Mouse (Mus musculus): ENCODE data around the gene Hnrnpul1. TPM values are rescaled to one million over a fixed set of nuclear protein-coding genes. Genes with fewer than 3 reads are reported as not detected.
"Not testable (repeated sequence)": the region's sequence is repeated elsewhere in the genome, so short reads cannot be mapped to it uniquely, and the experiment has no call there.

The Hnrnpul1 gene
- 10 to 100 TPM; 65.8 to 82.6 (median 71.5) TPM for total RNA-seq (2022)

DNA sequence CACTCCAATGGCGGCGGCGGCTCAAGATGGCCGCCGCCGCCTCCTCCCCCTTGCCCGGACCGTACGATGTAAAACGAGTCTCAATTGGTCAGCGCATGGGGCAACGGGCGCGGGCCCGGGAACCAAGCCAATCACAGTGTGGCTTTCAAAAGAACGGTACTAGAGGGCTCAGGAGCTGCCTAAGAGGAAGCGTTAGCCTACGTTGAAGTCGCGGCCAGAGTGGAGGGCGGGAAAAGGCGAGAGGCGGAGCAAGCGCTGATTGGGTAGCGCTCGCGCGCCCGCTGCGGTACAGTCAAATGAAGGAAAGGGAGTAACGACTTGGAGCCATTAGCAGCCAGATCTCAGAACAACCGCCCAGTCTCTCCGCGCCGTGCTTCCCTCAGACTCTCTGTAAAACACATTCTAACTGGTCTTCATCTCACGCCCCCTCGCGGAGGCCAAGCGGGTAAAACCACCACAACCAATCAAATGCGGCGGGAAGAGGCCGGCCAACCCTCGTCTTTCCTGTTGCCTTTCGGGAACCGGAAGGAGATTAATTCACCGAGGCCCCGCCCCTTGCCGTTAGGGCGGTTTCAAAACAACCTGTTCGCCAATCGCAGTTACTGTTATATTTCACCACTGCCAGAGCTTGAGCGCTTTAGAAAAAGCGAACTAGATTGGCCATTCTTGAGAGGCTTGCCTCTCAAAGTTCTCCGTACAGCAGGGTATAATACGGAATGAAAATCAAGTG, at the start of gene Hnrnpul1:
Hnrnpul1 (minus strand) TSS at position 20 of the 730 bp plus-strand sequence.
- DNase-seq (ENCODE audit: low spot score) = peak; percentile 100

DNA sequence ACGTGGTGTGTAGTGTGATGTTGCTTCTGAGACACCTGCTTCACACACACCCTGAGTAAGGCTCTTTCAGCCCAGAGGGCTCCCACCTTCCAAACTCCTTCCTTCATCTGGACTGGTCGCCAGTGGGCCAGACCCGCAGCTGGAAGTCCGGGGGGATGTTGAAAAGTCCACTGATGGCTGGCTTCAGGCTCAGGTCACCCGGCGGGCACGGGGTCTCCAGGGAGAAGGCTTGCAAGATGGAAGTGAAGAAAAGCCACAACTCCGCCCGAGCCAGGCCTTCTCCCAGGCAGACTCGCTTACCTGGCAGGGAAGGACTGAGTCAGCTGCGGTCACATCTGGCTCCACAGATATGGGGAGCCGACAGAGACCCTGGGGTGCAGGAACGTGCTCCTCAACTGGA, 48.9 kb upstream of the Hnrnpul1 start:
- no peak for DNase-seq (ENCODE audit: low spot score)

DNA sequence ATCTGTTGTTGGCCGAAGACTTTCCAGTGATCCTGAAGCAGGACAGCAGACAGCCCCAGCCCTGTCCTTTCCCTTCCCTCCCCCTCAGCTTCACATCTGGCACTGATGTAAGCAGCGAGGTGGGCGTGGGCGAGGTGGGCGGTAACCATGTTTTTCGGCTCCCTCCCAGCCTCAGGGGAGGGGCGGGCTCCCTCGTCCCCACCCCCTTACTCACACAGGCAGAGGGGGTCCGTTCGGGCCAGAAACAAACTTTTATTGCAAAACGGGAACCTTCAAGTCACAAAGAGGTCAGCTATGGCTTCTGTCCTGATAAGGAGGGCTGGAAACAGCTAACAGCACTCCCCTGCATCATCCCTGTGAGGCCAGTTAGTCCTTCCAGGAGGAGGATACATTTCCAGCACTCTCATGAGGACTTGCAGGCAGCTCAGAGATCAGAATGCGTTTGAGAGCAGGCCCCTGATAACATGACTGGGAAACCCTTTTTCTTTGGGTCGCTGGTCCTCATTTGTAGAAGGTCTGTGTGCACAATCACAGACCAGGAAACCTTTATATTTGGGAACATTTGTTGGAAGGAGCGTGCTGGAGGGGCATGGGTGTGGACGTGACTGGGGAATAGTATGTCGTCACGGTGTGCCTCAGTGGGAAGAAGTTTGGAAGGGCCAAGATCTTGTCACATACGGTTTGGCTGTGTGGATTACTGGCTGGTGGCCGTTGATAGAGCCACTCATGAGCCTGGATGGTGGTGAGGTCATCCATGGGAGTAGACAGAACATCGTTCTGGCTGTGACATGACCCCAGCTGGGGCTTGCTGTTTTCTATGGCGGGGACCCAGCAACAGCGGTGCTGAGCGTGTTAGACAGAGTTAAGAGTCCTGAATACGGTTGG, 47.9 kb upstream of the Hnrnpul1 start:
- DNase-seq (ENCODE audit: low spot score) = peak; percentile 88

DNA sequence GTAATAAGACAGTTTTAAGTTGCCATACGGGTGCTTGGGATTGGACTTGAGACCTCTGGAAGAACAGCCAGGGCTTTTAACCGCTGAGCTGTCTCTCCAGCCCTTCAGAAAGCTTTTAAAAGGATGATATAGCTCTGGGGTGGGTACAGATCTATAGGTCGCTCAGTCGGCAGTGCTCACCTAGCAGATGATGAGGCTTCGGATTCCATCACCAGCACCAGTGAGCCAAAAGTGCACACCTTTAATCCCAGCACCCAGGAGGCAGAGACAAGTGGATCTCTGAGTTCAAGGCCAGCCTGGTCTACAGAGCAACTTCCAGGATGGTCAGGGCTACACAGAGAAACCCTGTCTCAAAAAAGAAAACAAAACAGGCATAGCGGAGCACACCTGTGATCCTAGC, 46.5 kb upstream of the Hnrnpul1 start:
- no peak for DNase-seq (ENCODE audit: low spot score)

DNA sequence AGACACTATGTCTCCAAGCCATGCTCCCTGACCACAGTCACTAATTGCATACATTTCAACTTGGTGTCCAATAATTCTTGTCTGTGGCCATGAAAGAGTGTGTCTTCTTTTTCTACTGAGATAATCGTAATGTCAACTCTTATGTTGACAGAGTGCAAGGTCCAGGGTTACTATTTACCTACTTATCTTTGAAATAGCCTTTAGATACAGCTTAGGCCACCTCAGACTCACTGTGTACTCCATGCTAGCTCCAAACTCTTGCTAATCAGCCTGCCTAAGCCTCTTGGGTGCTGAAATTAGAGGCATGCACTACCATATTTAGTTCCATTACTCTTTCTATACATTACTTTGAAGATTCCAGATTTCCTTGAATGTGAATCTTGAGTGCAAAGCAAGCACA, 44.8 kb upstream of the Hnrnpul1 start:
- no peak for DNase-seq (ENCODE audit: low spot score)

DNA sequence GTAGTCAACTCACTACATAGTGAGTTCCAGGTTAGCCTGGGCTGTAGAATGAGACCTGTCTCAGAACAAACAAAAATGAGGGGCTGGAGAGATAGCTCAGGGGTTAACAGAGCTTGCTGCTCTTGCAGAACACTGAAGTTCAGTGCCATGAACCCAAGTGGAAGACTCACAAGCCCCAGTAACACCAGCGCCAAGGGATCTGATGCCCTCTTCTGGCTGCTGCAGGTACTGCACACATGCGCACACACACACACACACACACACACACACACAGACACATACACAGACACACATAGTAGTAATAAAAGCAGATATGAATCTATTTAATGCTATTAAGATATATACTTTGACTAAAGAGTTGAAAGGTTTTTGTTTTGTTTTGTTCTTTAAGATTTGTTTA, 44.0 kb upstream of the Hnrnpul1 start:
- DNase-seq (ENCODE audit: low spot score) = no peak

DNA sequence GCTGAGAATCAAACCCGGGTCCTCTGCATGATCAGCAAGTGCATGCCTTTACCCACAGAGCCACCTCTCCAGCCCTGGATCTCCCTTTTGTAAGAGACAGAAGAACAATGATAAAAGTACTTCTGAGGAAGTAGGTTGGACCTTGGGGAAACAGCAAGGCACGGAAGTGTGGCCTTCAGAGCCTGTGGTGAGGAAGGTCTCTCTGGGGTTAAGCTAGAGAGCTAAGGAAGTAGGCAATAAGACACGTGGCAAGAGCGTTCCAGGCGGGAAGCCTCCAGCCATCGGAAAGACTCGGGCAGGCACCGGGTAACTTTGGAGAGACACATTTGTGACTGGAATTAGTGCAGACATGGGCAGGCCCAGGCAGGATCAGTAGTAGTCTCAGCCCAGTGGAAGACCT, 40.2 kb upstream of the Hnrnpul1 start:
- no peak for DNase-seq (ENCODE audit: low spot score)

DNA sequence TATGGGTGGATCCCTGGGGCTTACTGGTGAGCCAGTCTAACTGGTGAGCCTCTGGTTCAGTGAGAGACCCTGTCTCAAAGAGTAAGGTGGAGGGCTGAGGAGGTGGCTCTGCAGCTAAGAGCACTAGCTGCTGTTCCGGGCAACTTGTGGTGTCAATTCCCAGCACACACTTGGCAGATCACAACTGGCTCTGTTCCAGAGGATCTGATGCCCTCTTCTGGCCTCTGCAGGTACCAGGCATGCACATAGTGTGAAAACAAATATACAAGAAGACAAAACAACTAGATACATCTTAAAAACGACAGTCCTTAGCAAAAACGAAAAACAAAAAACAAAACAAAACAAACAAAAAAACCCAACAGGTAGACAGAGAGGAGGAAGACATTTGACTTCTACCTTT, 39.1 kb upstream of the Hnrnpul1 start:
- no peak for DNase-seq (ENCODE audit: low spot score)

DNA sequence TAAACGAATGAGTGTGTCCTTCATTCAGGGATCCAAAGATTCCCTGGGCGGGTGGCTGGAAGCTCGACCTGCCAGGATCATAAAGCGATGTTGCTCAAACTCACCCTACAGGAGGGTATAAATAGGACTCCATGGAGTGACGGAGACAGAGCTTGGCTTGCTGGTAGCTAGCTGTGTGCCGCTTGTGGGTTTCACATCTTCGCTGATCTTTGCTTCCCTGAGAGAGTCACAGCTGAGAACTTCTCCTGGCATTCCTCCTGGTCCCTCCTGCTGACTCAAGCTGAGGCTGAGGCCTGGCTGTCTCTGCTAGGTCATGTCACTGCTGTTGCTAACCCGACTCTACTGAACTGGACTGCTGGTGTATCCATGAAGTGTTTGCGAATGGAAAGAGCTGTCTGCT, 38.4 kb upstream of the Hnrnpul1 start:
- DNase-seq (ENCODE audit: low spot score) = not testable (repeated sequence)

DNA sequence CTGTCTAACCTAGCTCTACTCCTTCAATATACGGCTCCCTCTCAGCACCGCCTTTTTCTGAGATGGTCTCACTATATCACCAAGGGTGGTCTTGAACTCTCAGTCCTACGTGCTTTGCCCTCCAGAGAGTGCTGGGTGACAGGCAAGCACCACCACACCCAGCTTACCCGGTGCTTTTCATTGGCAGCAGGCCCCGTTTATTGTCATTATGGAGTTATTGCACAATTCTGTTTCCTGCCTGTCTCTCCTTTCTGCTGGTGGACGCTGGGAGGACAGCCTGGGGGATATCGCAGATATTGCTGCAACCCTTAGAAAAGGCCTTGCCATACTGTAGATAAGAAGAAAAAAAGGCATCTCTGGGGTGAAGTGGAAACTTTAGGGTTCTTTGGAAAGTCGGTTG, 36.1 kb upstream of the Hnrnpul1 start:
- DNase-seq (ENCODE audit: low spot score) = peak; percentile 54

DNA sequence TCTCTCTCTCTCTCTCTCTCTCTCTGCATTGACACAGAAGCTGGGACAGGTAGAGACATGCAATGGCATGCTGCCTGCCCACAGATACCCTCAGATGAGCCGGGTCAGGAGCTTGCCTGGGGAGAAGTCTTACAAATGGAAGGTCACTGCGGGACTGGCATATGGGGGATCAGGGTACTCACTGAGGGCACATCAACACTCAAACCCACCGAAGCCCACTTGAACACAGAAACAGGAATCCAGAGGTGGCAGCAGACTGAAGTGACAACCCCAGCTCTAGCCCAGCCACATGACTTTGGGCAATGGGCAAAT, 34.5 kb upstream of the Hnrnpul1 start:
- DNase-seq (ENCODE audit: low spot score) = no peak

DNA sequence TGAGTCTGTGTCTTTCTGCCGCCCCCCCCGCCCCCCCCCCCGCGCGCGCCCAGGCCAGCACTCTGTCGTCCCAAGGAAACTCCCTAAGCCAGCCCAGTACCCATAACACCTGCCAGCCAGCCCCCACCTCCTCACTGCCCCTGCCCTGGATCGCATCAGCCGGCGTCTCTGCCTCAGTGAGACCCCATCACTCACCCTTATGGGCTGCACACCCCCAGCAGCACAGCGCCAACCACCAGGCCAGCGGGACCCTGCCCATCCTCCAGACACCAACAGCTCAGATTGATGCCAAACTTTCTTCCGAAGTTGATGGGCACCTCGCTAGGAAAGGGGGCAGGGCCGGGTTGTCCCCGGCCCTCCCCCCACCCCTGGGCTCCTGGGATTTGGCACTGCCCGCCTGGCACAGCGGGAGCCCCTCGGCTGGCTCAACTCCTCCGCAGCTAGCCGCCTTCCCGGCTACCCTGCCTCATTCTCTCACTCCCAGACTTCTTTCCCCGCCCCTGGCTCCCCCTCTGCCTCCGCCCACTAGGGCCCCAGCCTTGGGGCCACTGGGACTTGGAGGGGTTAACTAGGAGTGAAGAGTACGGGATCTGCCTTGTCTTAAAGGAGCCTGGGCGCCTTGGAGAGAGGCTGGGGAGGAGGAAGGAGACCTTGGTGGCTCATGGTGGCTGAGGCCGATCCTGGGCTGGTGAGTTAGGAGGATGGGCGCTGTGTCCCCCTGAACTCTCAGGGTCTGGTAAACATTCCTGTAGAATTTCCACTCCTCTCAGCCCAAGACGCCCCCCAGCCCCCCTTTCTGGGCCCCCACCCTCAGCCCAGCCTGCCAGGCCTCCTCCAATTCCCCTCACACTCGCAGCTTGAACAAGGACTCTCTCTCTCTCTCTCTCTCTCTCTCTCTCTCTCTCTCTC, 33.9 kb upstream of the Hnrnpul1 start, which contains the start of gene Axl:
Axl (minus strand) TSS at position 486 of the 909 bp plus-strand sequence.
- peak; percentile 82 for DNase-seq (ENCODE audit: low spot score)

DNA sequence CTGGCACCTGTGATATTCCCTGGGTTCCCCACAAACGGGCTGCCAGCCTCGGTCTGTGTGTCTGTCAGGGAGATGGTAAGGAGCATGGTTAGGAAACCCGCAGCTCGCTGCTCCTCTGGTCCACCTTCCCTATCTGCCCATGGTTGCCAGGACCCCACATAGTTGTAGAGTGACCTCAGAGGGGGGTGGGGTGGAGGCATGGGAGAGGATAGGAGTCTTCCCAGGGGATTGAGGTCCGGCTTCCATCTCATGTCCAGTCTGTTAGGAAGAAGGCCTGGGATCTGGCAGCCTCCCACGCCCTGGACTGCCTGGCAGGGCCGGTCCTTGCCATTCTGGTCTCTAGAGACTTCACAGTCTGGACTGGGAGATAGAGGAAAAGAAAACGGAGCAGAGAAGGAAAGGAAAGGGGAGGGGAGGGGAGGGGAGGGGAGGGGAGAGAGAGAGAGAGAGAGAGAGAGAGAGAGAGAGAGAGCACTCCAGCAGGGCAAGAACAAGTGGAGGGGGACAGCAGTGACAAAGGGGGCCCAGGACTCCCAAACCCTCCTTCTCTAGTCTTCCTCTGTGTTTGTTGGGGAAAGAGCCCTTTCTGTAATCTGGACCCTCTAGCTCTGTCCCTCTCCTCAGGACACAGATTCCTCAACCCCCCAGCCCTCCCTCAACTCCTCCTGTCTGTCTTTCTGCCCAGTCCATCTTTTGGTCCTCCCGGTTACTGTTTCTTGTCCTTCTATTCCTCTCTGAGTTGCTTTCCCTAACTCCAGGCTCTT, 33.1 kb upstream of the Hnrnpul1 start:
- DNase-seq (ENCODE audit: low spot score) = no peak

DNA sequence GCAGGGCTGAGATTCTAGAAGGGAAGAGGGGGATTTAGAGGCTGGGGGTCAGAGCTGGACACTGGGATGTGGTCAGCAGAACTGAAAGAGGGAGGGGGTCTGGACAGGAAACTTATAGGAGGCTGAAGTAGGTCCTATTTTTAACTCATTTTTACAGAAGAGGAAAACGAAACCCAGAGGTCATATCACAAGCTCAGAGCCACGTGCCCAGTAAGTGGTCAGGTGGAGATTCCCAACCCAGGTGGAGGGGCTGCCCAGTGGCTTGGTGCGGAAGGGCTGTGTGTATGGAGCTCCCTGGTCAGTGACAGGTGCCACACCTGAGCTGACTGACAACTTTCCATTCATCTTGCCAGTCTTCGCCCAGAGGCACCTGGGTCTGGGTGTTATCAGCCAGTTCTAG, 32.4 kb upstream of the Hnrnpul1 start:
- no peak for DNase-seq (ENCODE audit: low spot score)

DNA sequence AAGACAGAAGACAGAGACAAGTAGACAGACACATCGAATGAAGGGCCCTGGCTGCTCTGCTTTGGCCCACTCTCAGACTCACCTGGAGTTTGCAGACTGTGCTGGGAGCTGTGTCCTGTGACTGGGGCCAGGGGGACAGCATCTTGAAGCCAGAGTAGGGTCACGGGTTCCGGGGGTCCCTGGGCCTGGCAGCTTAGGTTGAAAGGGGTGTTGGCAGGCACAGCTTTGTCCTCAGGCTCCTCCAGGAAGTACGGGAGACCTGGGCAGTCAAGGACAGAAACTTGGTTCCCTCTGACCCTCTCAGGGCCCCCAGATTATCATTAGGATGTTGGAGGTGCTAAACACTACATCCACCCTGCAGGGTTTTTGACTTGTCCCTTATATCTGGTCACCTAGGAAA, 31.2 kb upstream of the Hnrnpul1 start:
- DNase-seq (ENCODE audit: low spot score) = no peak

DNA sequence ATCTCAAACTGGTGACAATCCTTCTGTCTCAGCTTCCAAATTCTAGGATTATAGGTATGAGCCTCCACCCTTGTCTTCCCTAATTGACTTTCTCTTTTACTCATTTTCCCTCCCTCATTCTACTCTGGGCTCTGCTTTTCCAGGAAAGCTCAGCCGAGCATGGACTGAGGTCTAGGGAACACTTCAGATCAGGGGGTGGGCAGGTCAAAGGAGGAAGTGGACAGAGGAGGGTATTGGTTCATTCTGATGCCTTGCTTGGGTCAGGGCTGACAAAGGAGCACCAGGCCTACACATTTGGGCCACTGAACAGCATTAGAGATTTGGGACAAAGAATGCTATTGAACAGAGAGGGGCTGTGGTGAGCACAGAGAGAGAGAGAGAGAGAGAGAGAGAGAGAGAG, 30.3 kb upstream of the Hnrnpul1 start:
- DNase-seq (ENCODE audit: low spot score) = no peak

DNA sequence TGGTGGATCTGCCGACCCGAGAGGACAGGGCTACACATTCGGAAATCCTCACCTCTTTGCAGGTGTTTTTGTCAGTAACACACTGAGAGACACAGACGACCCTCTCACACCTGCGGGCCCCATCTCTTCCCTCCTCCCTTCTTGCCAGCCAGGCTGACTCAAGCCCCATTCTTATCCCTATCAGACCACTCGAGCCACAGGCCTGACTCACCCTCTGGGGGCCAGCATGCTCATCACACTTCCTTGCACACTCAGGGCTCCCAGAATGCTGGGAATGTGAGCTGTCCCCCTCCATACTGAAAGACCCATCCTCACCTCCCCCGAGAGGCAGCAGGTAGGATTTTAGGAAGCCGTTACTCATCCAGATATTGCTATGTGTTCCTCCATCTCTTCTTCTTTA, 29.2 kb upstream of the Hnrnpul1 start:
- DNase-seq (ENCODE audit: low spot score) = no peak

DNA sequence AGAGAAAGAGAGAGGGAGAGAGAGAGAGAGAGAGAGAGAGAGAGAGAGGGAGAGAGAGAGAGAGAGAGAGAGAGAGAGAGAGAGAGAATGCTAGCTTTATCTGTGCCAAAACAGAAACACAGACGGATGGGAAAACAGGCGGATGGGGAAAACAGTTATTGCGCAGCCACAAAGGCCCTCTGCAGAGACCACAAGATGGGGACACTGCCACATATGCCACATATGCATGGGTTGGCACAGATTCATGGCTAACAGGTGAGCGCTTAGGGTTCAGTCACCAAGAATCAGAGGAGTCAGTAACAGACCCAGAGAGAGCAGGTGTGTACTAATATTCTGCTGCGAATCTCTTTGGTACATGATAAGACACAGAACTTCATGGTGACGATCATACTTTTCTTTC, 28.2 kb upstream of the Hnrnpul1 start:
- no peak for DNase-seq (ENCODE audit: low spot score)

DNA sequence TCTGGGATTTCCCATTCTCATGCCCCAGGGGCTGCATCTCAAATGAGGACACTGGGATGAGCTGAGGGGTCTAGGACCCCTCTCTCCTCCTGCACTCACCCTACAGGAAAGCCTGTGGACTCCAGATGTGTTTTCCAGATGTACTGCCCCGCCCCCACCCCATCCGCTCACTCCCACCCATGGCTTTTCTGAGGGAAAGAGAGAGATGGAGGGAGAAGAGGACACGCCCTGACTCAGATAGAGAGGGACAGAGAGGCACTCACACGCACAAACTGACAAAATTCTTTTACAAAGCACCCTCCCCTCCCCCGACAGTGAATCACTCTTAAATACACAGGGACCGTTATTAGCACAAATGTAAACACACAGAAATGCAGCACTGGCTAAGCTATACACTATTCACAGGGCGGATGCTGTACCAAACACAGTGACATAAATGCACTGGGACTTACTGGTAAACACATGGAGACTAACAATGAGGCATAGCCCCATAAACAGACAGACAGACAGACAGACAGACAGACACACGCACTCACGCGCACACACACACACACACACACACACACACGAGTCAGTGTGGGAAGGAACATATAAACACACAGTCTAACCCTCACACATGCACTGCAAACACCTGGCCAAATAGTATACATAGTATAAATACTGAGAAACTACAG, 27.5 kb upstream of the Hnrnpul1 start:
- no peak for DNase-seq (ENCODE audit: low spot score)

DNA sequence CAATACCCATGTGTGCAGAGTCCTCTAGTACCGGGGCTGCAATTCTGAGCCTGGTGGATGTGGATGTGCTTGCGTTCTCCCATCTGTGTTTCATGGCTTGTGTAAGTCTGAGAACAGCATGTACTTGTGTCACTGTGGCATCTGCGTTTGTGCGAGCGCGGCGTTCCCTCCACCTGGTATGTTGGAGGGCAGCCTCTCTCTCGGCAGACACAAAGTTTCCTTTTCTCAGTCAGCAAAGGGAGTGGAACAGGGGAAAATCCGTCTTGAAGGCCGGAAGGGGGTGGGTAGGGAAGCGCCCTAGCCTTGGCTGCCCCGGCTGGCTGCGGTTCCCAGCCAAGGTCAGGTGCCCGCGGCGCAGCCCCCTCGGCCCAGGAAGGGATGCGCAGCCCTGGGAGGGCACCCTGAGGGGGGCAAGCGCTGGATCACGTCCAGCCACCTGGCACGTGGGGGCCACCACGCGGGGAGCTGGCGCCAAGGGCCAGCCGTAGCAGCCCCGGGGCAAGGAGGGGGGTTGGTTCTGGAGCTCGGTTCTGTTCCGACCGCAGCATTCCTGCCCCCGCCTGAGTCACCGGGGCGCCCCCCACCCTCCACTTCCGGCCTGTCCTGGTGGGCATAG, 26.9 kb upstream of the Hnrnpul1 start:
- no peak for DNase-seq (ENCODE audit: low spot score)

Data from heart, adult 8-10 months (tissue).